Mouse (Mus musculus): ENCODE measurements around the gene Sucla2.
"Not testable (repeated sequence)": the region's sequence is repeated elsewhere in the genome, so short reads cannot be mapped to it uniquely, and the experiment has no call there.

The Sucla2 gene

GRCm38 (mm10) chr14:73608668-73609481, 83.8 kb downstream of the Sucla2 start:
- DNase-seq (ENCODE audit: low read depth, low spot score) = no peak

GRCm38 (mm10) chr14:73614961-73615360, 89.8 kb downstream of the Sucla2 start:
- DNase-seq (ENCODE audit: low read depth, low spot score) = not testable (repeated sequence)

- no peak for DNase-seq (ENCODE audit: low read depth, low spot score)
These were observed 95.8 kb downstream of the Sucla2 start for GRCm38 (mm10) chr14:73620880-73621279.

DNA sequence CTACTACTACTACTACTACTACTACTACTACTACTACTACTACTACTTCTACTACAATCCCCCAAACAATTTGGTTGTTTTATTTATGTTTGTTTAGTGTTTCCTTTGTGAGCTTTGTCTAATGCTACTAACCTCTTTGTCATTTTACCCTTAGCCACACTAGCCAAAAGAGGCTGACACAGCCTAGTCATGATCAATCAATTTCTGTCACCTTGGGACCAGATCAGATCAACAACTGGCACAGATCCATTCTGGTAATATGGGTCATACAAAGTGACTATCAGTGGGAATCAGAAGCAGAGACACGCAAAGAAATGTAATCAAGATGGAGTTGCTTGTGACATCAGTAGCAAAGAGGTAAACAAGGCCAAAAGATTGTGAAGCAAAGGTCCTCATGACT, 97.9 kb downstream of the Sucla2 start:
- DNase-seq (ENCODE audit: low read depth, low spot score) = no peak

GRCm38 (mm10) chr14:73625469-73625868, 100.3 kb downstream of the Sucla2 start:
- no peak for DNase-seq (ENCODE audit: low read depth, low spot score)

DNA sequence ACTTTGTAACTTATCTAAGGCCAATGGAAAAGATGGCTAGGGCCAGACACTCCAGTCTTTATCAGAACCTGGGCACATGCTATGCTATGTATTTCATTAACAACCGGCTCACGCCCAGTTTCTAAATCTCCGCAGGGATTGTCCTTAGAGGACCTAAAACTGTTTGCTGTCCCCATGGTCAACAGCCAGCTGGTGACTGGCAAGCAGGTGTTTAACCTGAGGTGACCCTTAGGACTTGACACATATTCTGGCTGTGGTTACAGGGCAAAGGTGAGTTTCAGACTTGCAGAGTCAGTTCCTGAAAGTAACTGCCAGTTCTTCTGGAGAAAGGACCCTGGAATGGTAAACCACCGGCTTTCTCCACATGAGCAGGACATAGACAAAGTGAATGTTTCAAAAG, 106.4 kb downstream of the Sucla2 start:
- no peak for DNase-seq (ENCODE audit: low read depth, low spot score)

DNA sequence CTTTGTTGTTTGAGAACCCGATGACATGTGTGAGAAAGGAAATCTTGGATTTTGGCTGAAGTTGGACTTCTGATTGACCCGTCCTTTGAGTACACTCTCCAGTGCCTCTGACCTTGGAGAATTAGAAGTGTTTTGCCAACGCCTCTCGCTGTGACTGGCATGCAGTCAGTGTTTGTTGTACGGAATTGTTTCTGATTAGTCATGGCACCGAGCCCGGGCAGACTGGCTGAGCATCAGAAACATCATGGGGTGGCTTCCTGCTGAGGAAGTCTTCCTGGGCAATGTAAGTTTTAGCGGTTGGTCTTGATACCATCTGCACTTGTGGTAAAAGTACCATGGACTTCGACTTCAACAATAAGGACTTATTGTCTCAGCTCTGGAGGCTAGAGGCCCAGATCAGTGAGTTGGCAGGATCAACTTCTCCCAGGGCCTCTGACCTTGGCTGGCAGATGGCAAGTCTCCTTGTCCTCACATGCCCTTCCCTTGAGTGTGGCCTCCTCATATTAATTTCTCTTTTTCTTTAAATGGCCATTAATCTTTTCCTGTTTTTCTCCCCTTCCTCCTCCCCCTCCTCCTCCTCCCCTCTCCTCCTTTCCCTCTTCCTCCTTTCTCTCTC, 107.6 kb downstream of the Sucla2 start:
- no peak for DNase-seq (ENCODE audit: low read depth, low spot score)

- no peak for DNase-seq (ENCODE audit: low read depth, low spot score)
These were observed 109.2 kb downstream of the Sucla2 start for GRCm38 (mm10) chr14:73634356-73634755.

- DNase-seq (ENCODE audit: low read depth, low spot score) = no peak
These were observed 112.3 kb downstream of the Sucla2 start for GRCm38 (mm10) chr14:73637460-73637859.
